Mouse (Mus musculus): Measurements from ENCODE around the gene Tdrd6.

The Tdrd6 gene

DNA sequence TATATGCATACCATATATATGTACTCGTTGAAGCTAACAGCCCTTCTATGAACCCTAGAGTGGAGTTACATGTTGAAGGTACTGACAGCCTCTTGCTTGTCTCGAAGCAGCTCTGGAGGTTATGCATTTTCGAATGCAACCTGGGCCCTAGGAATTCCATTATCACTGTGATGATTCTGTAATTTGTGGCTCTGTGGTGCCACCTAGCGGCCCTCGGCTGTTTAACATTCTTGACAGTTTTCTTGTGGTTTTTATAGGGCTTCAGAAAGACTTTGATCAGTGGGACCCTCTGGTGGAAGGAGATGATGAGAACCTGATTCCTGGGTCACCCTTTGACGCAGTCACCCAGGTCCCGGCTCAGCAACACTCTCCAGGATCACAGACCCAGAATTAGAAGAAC lies 18.5 kb downstream of the Tdrd6 start:
- DNase-seq, result peak; percentile 68

DNA sequence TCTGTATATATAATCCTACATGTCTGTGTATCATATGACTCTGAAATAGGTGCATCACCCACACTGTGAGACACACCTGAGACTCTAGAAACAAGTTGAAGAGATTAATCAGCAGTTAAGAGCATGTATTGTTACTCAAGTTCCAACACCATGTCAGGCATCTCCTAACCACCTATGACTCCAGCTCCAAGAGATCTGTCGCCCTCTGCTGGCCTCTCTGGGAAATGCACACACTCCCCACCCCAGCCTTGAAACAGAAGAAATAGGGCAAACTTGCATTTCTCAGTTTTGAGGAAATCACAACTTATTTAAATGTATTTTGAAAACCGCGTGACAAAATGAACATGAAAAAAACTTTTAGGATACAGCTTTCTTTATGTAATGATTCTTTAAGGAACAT lies 23.4 kb downstream of the Tdrd6 start:
- peak; percentile 88 for DNase-seq

DNA sequence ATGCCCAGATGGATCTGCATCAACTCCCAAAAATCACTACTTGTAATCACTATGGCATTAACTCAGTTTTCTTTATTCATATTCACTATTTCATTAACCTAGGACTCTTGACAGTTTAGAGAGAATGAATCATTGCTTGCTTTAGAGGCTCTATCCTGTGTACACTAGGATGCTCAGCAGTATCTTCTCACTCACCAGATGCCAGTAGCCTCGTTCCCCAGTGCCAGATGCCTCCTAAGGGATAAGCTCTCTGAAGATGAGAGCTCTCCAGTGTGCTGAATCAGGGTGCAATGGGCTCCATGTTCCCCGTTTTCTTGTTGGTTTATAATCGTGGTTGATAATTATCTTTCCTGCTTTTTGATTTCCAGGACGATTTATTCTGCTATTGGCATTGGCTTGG lies 31.4 kb downstream of the Tdrd6 start:
- DNase-seq, result no peak

DNA sequence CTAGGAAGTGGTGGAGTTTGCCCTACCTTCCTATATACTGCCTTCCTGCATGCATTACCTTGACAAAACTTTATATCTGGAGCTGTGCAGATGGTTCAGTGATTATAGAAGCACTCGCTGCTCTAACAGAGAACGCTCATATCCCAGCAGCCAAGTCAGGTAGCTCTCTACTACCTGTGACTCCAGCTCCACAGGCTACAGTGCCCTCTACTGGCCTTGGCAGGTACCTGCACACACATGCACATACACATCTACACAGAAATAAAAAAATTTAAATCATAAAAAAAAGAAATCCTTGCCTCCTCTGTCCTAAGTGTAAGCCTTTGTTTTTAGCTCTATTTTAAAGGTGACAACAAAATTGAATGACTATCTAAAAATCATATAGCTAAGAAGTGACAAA lies 32.4 kb downstream of the Tdrd6 start:
- DNase-seq, result no peak

DNA sequence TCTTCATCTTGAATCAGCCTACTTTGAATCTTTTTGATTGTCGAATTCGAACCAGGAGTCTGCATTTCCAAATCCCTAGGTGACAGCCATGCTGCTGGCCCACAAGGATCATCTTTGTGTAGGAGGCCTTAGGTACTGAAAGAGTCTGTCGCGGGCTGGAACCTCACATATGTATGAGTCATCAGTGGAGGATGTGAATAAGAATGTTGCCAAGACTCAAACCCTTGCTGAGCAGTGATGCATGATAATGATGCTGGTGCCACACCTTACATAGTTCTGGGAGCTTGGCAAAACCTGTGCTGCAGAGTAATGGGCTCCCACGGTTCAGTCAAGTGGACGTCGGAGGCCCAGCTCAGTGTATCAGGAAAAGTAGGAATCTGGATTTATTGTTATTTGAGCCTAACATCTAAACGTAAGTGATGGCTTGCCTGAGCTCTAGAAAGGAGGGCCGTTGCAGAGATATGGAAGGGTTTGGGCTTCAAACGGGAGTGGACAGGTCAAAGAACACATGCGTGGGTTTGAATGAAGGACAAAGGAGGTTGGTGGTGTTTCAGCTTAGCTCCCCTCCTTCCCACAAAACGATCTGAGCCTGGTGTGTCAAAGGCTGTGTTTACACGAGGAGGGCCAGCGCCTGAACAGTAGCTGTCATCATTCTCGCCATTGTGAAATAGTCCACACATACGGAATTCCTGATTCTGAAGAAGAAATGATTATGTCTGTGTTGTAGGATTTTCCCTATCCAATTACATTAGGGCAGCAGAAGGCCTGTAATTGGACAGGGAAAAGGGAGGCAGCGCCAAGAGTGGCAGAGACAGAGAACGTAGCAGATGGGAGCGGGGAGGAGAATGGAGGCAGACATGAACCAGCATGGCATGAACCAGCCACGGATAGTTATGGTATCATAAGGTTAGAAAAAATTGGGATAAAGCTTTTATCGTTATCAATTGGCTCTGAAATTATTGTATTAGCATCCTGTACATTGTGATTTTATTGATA lies 37.5 kb downstream of the Tdrd6 start:
- no peak for DNase-seq

DNA sequence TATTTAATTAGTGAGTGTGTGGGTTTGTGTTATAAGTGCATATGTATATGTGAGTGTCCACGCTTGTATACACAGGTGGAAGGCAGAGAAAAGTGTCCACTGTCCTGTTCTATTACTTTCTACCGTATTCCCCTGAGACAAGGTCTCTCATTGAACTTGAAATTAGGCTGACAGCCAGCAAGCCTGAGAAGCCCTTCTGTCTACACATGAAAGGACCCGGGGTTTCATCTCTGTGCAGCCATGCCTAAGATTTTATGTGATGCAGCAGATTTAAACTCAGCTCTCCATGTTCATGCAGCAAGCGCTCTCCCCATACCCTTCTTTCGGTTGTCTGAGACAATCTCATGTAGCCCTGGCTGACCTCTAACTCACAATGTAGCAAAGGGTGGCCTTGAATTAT lies 39.6 kb downstream of the Tdrd6 start:
- no peak for DNase-seq

DNA sequence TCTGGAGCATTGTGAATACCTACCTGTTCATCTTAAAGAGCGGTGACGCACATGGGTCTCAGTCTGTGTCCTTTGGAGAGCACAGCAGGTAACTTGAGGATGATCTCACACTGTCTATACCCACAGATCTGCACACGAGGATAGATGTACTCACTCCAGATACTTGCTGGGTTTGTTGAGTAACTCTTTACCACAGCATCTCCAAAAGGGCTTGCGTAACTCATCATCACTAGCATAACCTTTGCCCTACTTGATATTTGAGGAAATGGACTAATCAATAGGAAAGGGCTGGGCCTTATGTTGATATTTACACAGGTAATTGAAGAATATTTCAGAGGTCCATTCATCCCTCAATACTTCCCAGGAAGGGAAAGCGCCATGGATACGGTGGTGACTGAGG lies 40.3 kb downstream of the Tdrd6 start:
- DNase-seq, result no peak

- DNase-seq, result no peak
Observed at GRCm38 (mm10) chr17:43587278-43587677, 42.8 kb downstream of the Tdrd6 start.

DNA sequence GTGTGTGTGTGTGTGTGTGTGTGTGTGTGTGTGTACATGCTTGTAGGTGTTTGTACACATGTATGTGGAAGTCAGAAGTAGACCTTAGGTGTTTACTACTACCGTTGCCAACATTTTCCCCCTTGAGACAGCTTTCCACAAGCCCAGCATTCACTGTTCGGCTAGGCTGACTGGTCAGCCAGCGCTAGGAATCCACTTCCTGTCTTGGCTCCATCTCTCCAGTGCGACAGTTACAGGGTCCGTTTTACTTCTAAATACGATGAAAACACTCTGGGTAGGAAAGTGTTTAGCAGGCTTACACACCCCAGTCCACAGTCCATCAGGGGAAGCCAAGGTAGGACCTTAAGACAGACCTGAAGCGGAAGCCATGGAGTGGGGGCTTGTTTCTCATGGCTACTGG lies 45.3 kb downstream of the Tdrd6 start:
- no peak for DNase-seq

- DNase-seq, result peak; percentile 59
Observed at GRCm38 (mm10) chr17:43581012-43581467, 49.1 kb downstream of the Tdrd6 start.

DNA sequence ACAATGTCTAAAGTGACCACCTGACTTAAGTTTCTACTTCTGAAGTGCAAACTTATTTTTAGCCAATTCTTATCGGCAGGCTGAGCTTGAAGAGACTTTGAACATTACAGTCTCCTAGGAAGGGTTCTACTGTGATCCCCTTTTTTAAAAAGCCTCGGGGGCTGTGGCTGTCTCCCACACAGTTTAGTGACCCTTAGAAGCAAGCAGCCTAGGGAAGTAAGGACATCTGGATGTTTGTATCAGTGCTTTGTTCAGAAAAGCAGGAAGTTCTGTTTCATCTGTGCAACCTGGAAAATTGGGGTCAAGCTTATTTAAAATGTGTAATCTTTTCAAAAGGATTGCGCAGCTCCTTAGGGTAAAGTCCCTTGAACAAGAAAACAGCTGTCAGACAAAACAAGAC lies 49.6 kb downstream of the Tdrd6 start:
- DNase-seq, result no peak

DNA sequence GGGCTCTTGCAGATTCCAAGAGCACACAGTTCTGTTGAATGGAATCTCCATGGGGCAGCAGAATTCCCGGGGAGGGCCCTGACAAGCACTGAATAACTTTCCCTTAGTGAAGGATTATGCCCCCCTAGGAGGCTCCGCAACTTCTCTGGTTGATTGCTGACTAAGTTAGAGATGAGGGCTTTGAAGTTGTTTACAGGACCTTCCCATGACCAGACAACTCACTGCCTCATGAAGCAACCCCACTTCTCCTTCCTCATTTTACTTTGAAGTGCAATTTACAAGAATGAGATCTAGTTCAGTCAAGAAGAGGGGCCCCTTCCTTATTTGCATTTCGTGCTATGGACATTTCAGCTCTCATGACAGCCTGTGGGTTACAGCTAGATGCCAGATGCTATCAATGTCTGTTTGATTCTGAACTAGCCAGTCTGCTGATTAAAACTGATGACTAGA lies 56.5 kb downstream of the Tdrd6 start:
- DNase-seq, result no peak

- DNase-seq, result no peak
Observed at GRCm38 (mm10) chr17:43569287-43569686, 60.8 kb downstream of the Tdrd6 start.

GRCm38 (mm10) chr17:43567992-43568888 lies 61.9 kb downstream of the Tdrd6 start, which contains the start of gene Pla2g7:
Gene Pla2g7, plus strand, starts transcription at chr17:43568098.
- DNase-seq, result peak; percentile 73

GRCm38 (mm10) chr17:43567593-43567991 lies 62.5 kb downstream of the Tdrd6 start:
- no peak for DNase-seq

Data from kidney, postnatal 10 days (tissue).